Mouse (Mus musculus) MEL-GATA-1-ER (cell line): ENCODE results near the gene Arl9.
"Not testable (repeated sequence)": the region's sequence is repeated elsewhere in the genome, so short reads cannot be mapped to it uniquely, and the experiment has no call there.

ENCODE experiments used
- DNase-seq: peaks from one replicate; pipeline ENCODE4 v3.0.0-alpha.2; 2012; ENCODE audit warnings: low read depth; ENCODE audit errors: extremely low read depth

Gene Arl9

GRCm38 (mm10) chr5:77015544-77016482 is 12.0 kb downstream of the Arl9 start, which contains the start of gene Thegl:
Gene Thegl, plus strand, starts transcription at chr5:77016023.
- DNase-seq = no peak

DNA sequence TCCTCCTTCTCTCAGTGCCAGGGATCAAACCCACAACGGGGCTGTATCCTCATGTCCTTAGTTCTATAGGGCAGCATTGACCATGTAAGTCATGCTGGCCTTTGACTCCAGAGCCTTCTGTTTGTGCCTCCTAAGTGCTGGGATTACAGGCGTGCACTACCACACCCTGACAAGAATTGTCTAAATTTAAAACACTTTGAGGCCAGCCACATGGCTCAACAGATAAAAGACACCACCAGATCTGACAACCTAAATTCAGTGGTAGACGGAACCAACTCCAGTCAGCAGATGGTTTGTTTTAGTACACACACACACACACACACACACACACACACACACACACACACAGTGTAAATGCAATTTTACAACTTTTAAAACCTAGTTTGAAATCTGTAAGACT is 24.2 kb downstream of the Arl9 start:
- DNase-seq = no peak

DNA sequence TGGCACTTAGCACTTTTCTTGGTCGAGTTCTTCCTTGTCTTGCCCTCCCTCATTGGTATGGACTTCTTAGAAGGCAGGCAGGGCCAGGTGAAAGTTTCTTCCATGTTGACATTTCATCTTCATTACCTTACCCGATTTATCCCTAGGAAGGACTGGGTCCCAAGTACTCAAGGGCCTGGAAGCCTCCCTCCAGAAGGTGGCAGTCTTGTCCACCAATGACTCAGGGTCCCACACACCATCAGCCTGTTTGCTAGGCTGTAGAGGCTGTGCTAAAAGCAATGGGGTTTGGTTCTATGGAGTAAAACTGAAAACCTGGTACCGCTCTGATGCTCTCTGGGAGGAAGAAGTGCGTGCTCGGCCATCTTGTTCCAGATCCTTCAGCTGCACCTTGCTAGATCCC is 25.9 kb downstream of the Arl9 start:
- DNase-seq = peak; percentile 25

DNA sequence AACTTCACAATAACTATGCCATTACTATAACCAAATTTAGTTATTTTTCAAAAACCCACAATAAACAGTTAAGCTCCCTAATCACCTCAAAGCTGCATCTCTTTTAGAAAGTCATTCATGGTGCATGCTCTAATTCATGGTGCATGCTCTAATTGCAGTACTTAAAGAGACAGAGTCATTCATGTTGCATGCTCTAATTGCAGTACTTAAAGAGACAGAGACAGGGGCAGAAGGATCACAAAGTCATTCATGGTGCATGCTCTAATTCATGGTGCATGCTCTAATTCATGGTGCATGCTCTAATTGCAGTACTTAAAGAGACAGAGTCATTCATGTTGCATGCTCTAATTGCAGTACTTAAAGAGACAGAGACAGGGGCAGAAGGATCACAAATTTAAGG is 31.2 kb downstream of the Arl9 start:
- DNase-seq = not testable (repeated sequence)

GRCm38 (mm10) chr5:77038451-77038850 is 34.6 kb downstream of the Arl9 start:
- DNase-seq = no peak

- peak; percentile 19 for DNase-seq
Measured at GRCm38 (mm10) chr5:77039391-77039790, 35.5 kb downstream of the Arl9 start.

GRCm38 (mm10) chr5:77044362-77044761 is 40.5 kb downstream of the Arl9 start:
- peak; percentile 29 for DNase-seq

GRCm38 (mm10) chr5:77052616-77053015 is 48.8 kb downstream of the Arl9 start:
- no peak for DNase-seq

- no peak for DNase-seq
Measured at GRCm38 (mm10) chr5:77056881-77057440, 53.1 kb downstream of the Arl9 start.
